Mouse (Mus musculus): ENCODE results near the gene Eml6. TPM values are rescaled to one million over a fixed set of nuclear protein-coding genes. Genes with fewer than 3 reads are reported as not detected.

Eml6 gene
- polyA plus RNA-seq, 1 experiment from 2014 or later: 0.59 TPM

GRCm38 (mm10) chr11:29801432-29802427 is 224.1 kb downstream of the Eml6 start:
- no peaks in the 10 kb centered on the region for H3K36me3 ChIP-seq
- H3K27ac ChIP-seq: no peak overlapping the region
- no peaks in the 10 kb centered on the region for H3K9me3 ChIP-seq
- whole genome bisulfite sequencing: 73% methylated on average over 2 of the region's 2 CpGs
- H3K27me3 ChIP-seq (ENCODE audit: insufficient read depth, poor library complexity, severe bottlenecking): no peaks in the 10 kb centered on the region
- DNase-seq (ENCODE audit: low spot score): no peak
- no peak overlapping the region for H3K4me3 ChIP-seq
- no peaks in the 10 kb centered on the region for H3K4me1 ChIP-seq

GRCm38 (mm10) chr11:29799839-29800238 is 226.0 kb downstream of the Eml6 start:
- Histone ChIP-seq H3K27ac (no peak overlapping the region), H3K27me3 (ENCODE audit: insufficient read depth, poor library complexity, severe bottlenecking) (no peaks in the 10 kb centered on the region), H3K36me3 (no peaks in the 10 kb centered on the region), H3K4me3 (no peak overlapping the region), H3K4me1 (peaks cover 4% of the 10 kb centered on the region; the same call in 1 of the 2 replicates), H3K9me3 (no peaks in the 10 kb centered on the region)
- DNase-seq (ENCODE audit: low spot score): no peak
- 56% methylated on average over 1 of the region's 1 CpGs for WGBS

GRCm38 (mm10) chr11:29795106-29795505 is 230.7 kb downstream of the Eml6 start:
- H3K9me3 ChIP-seq: no peaks in the 10 kb centered on the region
- DNase-seq (ENCODE audit: low spot score): no peak
- 55% methylated on average over 6 of the region's 6 CpGs for WGBS
- H3K4me3 ChIP-seq: no peak overlapping the region
- no peaks in the 10 kb centered on the region for H3K27me3 ChIP-seq (ENCODE audit: insufficient read depth, poor library complexity, severe bottlenecking)
- 0 out of 2 replicates have a peak overlapping the region, but pooled peaks have one; percentile 17 for H3K27ac ChIP-seq
- no peaks in the 10 kb centered on the region for H3K36me3 ChIP-seq
- H3K4me1 ChIP-seq: peaks cover 16% of the 10 kb centered on the region

- Histone ChIP-seq H3K4me3 (no peak overlapping the region), H3K9me3 (no peaks in the 10 kb centered on the region), H3K4me1 (peaks cover 16% of the 10 kb centered on the region), H3K27ac (peak overlapping the region; percentile 54; the same call in 1 of the 2 replicates), H3K36me3 (no peaks in the 10 kb centered on the region), H3K27me3 (ENCODE audit: insufficient read depth, poor library complexity, severe bottlenecking) (no peaks in the 10 kb centered on the region)
- 29% methylated on average over 2 of the region's 2 CpGs for WGBS
- DNase-seq (ENCODE audit: low spot score): no peak
Measured at GRCm38 (mm10) chr11:29794475-29794874, 231.4 kb downstream of the Eml6 start.

- no peak for DNase-seq (ENCODE audit: low spot score)
- H3K4me1 ChIP-seq: peaks cover 20% of the 10 kb centered on the region
- no peak overlapping the region for H3K27ac ChIP-seq
- H3K9me3 ChIP-seq: no peaks in the 10 kb centered on the region
- WGBS: 79% methylated on average over 2 of the region's 2 CpGs
- no peaks in the 10 kb centered on the region for H3K36me3 ChIP-seq
- H3K27me3 ChIP-seq (ENCODE audit: insufficient read depth, poor library complexity, severe bottlenecking): no peaks in the 10 kb centered on the region
- no peak overlapping the region for H3K4me3 ChIP-seq
Measured at GRCm38 (mm10) chr11:29790796-29791195, 235.0 kb downstream of the Eml6 start.

- 73% methylated on average over 6 of the region's 6 CpGs for WGBS
Measured at GRCm38 (mm10) chr11:29788921-29789638, 236.8 kb downstream of the Eml6 start.

GRCm38 (mm10) chr11:29788499-29788898 is 237.3 kb downstream of the Eml6 start:
- no peaks in the 10 kb centered on the region for H3K9me3 ChIP-seq
- H3K27ac ChIP-seq: no peak overlapping the region
- peaks cover 4% of the 10 kb centered on the region for H3K4me1 ChIP-seq
- DNase-seq (ENCODE audit: low spot score): no peak
- H3K36me3 ChIP-seq: no peaks in the 10 kb centered on the region
- no peak overlapping the region for H3K4me3 ChIP-seq
- 51% methylated on average over 1 of the region's 1 CpGs for WGBS
- no peaks in the 10 kb centered on the region for H3K27me3 ChIP-seq (ENCODE audit: insufficient read depth, poor library complexity, severe bottlenecking)

More at GRCm38 (mm10) chr11:29788921-29789638, 236.8 kb downstream of the Eml6 start:
- H3K4me1 ChIP-seq: peaks cover 9% of the 10 kb centered on the region
- no peaks in the 10 kb centered on the region for H3K27me3 ChIP-seq (ENCODE audit: insufficient read depth, poor library complexity, severe bottlenecking)
- DNase-seq (ENCODE audit: low spot score): no peak
- no peaks in the 10 kb centered on the region for H3K36me3 ChIP-seq
- H3K9me3 ChIP-seq: no peaks in the 10 kb centered on the region
- H3K27ac ChIP-seq: no peak overlapping the region
- H3K4me3 ChIP-seq: no peak overlapping the region

GRCm38 (mm10) chr11:29787473-29787872 is 238.4 kb downstream of the Eml6 start:
- no peaks in the 10 kb centered on the region for H3K36me3 ChIP-seq
- H3K27me3 ChIP-seq (ENCODE audit: insufficient read depth, poor library complexity, severe bottlenecking): no peaks in the 10 kb centered on the region
- H3K4me1 ChIP-seq: peaks cover 4% of the 10 kb centered on the region
- no peak overlapping the region for H3K27ac ChIP-seq
- H3K4me3 ChIP-seq: no peak overlapping the region
- DNase-seq (ENCODE audit: low spot score): no peak
- 12% methylated on average over 5 of the region's 5 CpGs for WGBS
- no peaks in the 10 kb centered on the region for H3K9me3 ChIP-seq

- WGBS: 82% methylated on average over 6 of the region's 6 CpGs
- Histone ChIP-seq H3K4me1 (peaks cover 4% of the 10 kb centered on the region), H3K36me3 (no peaks in the 10 kb centered on the region), H3K4me3 (no peak overlapping the region), H3K27ac (no peak overlapping the region), H3K27me3 (ENCODE audit: insufficient read depth, poor library complexity, severe bottlenecking) (no peaks in the 10 kb centered on the region), H3K9me3 (no peaks in the 10 kb centered on the region)
- no peak for DNase-seq (ENCODE audit: low spot score)
Measured at GRCm38 (mm10) chr11:29786583-29787219, 239.1 kb downstream of the Eml6 start.

- Histone ChIP-seq H3K4me1 (peaks cover 4% of the 10 kb centered on the region), H3K27ac (no peak overlapping the region), H3K4me3 (no peak overlapping the region), H3K9me3 (no peaks in the 10 kb centered on the region), H3K27me3 (ENCODE audit: insufficient read depth, poor library complexity, severe bottlenecking) (no peaks in the 10 kb centered on the region), H3K36me3 (no peaks in the 10 kb centered on the region)
- DNase-seq (ENCODE audit: low spot score): no peak
- 53% methylated on average over 2 of the region's 2 CpGs for whole genome bisulfite sequencing
Measured at GRCm38 (mm10) chr11:29779409-29780026, 246.3 kb downstream of the Eml6 start.

- 0 out of 2 replicates have a peak overlapping the region, but pooled peaks have one; percentile 17 for H3K27ac ChIP-seq
- H3K36me3 ChIP-seq: no peaks in the 10 kb centered on the region
- H3K27me3 ChIP-seq (ENCODE audit: insufficient read depth, poor library complexity, severe bottlenecking): no peaks in the 10 kb centered on the region
- H3K4me3 ChIP-seq: no peak overlapping the region
- WGBS: 83% methylated on average over 3 of the region's 3 CpGs
- no peak for DNase-seq (ENCODE audit: low spot score)
- peaks cover 9% of the 10 kb centered on the region for H3K4me1 ChIP-seq
- H3K9me3 ChIP-seq: no peaks in the 10 kb centered on the region
Measured at GRCm38 (mm10) chr11:29778936-29779335, 246.9 kb downstream of the Eml6 start.

GRCm38 (mm10) chr11:29777964-29778363 is 247.9 kb downstream of the Eml6 start:
- Histone ChIP-seq H3K36me3 (no peaks in the 10 kb centered on the region), H3K9me3 (no peaks in the 10 kb centered on the region), H3K4me3 (no peak overlapping the region), H3K27me3 (ENCODE audit: insufficient read depth, poor library complexity, severe bottlenecking) (no peaks in the 10 kb centered on the region), H3K4me1 (peaks cover 11% of the 10 kb centered on the region), H3K27ac (peak overlapping the region; percentile 17; the same call in 1 of the 2 replicates)
- peak; percentile 83 for DNase-seq (ENCODE audit: low spot score)
